Mouse (Mus musculus) induced T-regulatory cell, adult 2 months (primary cell): Measurements from ENCODE around the gene Xrn1.
A peak's percentile ranks its signal among the peaks of the same experiment; 100 is the strongest.
"Not testable (repeated sequence)": the region's sequence is repeated elsewhere in the genome, so short reads cannot be mapped to it uniquely, and the experiment has no call there.

Experiments
- DNase-seq: peaks from one replicate; pipeline ENCODE4 v3.0.0-alpha.2; 2012; ENCODE audit warnings: low read depth

Gene Xrn1

DNA sequence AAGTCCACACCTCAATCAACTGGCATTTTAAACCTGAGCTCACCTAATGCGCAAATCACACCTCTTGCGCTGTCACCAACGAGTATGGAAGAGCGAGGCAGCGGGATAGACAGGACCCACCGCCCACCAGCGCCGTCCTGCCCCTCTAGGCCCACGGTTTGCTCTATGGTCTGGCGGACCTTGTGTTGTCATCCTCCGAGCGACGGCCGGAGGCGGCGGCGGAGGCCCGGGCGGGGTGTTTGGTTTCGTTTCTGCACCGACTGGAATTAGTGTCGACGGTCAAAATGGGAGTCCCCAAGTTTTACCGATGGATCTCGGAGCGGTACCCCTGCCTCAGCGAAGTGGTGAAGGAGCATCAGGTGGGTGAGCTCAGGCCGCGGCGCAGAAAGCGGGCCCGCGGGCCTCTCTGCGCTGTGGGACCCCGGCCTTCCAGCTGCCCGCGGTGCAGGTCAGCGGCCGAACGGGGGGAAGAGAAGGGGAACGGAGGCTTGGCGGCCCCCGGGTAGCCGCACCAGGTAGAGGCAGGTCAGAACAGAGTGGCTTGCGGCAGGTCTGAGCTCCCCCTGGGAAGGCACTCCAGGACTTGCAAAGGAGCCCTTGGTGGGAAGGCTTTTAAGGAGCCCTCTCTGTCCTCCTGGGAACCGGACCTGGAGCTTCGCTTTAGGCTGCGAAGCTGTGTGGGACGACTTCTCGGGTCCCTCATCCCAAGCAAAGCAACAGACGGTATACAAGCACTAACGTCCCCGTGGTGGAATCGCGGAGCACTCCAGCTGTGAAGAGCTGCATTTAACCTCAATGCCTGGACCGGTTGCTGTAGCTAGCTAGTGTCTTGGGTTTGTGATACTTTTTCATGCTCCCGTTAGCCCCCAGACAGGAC, at the start of gene Xrn1:
Gene Xrn1 (plus strand): TSS at position 176 of the 877 bp plus-strand sequence.
- peak; percentile 95 for DNase-seq

DNA sequence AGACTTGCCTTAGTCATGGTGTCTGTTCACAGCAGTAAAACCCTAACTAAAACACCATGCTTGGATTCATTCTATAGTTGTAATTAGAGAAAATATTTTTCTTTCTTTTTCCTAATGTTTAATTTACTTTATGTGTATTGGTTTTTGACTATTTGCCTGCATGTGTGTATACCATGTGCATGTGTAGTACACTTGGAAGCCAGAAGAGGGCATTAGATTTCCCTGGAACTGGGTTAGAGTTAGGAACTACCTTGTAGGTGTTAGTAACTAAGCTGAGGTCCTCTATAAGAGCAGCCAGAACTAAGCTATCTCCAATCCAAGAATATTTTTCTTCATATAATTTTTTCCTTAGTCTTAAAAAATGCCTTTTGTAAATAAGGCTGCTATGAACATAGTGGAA, 21.7 kb upstream of the Xrn1 start:
- peak; percentile 23 for DNase-seq

DNA sequence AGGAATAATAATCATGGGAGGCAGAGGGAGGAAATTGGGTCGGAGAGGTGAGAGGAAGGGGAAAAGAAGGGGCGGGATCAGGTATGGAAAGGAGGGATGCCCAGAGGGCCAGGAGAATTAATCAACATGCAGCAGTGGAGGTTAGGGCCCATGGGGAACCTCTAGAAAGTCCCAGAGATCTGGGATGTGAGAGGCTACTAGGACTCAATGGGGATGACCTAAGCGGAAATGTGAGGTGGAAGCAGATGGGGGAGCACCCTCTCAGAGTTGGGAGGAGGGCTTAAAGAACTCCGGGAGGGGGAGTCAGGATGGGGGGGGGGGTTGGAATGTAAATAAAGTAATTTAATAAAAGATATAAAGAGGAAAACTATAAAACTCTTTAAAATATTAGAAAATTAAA, 902 bp upstream of the Xrn1 start:
- no peak for DNase-seq

DNA sequence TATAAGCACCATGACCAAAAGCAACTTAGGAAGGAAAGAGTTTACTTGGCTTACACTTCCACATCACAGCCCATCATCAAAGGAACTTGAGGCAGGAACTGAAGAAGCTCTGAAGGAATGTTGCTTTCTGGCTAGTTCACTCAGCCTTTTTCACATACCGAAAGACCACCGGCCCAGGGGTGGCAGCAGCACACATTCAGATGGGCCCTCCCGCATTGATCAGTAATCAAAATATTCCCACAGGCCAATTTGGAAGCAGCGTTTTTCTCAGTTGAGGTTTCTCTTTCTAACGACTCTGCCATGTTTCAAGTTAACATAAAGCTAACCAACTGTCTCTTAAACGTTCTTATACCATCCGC, 355 bp upstream of the Xrn1 start:
- no peak for DNase-seq

DNA sequence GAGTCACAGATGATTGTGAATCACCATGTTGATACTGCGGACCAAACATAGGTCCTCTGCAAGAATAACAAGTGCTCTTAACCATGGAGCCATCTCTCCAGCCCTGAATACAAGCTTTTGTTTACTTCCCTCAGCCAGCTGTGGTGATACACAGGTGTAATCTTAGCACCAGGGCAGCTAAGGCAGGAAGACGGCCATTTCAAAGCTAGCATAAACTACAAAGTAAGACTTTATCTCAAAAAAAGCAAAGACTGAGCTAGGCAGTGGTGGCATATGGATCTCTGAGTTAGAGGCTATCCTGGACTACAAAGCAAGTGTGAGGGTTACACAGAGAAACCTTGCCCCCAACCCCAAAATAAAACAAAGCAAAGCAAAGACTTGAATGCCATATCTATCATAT, 3.1 kb downstream of the Xrn1 start:
- peak; percentile 22 for DNase-seq

DNA sequence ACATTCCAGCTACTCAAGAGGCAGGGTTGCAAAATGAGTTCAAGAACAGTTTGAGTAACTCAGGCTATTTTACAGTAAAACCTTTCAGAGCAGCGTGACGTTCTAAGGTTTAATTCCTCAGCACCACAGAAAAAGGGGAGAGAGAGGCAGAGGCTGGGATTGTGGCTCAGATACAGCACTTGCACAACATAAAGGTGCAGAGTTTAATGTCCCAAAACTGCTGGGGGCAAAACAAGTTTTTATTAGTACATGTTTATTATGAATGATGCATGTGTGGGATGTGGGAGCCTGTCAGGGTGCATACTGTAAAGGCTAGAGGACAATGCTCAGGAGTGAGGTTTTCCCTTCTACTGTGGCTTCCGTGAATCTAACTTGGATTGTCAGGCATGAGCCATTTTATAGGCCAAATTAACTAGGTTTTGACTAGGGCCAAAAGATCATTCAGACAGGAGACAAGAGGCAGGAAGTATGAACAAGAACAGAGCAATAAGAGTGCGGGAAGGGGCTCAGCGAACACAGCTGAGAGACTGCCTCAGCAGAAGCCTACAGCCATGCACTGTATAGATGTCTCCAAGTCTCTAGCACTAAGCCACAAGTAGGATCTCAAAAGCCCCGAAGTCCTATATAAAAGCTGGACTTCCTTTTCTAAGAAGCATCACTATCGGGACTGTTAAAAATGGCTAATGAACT, 3.6 kb downstream of the Xrn1 start:
- DNase-seq, result peak; percentile 22

DNA sequence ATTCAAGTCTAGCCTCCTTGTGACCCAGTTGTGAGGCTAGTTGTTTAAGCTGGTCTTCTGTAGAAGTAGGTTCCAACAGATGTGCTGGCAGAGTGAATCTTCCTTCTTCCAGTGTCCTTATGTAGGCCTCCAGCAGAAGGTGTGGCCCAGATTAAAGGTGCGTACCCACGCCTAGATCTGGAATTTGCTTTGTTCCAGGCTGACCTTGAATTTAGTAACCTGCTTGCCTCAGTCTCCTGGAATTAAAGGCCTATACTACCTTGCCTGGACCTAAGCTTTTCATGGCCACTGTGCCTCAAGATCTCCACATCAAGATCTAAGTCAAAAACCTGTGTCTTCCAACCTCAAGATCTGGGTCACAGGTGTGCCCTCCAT, 4.2 kb downstream of the Xrn1 start:
- not testable (repeated sequence) for DNase-seq

DNA sequence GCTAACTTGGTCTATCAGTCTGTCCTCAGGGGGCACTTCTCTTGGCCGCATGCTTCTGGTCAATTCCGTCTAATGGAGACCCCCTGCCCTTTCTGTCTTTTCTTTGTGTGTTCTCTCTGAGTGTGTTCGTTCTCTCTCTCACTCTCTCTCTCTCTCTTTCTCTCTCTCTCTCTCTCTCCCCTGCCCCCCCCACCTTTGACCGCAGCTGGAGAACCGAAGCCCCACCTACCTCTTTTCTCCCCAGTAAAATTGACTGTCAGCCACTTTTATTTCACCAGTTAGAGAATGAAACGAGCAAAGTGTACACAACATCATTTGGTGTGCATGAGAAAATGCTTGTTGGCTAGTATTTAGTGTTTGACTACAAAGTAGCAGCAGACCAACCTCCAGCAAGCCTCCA, 4.7 kb downstream of the Xrn1 start:
- DNase-seq, result peak; percentile 60

DNA sequence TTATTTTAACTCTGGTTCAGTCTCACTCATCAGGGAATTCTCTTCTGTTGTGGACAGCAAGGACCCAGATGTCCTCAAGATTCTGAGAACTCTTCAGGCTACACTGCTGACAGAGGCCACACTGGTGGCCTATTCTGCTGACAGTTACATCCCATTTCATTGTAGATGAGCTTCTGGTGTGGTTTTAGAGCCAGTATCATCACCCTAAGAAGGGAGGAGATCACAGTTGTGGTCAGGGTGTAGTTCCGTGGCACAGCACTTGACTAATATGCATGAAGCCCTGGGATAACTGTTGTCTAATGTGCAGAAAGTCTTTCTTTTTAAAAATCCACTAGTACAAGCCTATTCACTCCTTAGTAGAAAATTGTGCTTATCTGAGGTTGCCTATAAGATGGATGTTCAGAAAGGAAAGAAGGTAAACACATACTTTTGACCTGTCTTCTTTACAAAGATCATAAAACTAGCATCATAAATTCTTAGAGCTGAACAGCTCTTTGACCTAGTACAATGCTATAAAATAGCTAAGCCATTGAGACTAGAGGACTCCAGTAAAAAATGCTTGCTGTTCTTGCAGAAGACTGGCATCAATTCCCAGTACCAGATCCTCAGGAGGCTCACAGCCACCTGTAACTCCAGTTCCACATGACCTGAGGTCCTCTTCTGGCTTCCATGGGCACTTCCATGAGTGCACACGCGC, 5.3 kb downstream of the Xrn1 start:
- peak; percentile 8 for DNase-seq

DNA sequence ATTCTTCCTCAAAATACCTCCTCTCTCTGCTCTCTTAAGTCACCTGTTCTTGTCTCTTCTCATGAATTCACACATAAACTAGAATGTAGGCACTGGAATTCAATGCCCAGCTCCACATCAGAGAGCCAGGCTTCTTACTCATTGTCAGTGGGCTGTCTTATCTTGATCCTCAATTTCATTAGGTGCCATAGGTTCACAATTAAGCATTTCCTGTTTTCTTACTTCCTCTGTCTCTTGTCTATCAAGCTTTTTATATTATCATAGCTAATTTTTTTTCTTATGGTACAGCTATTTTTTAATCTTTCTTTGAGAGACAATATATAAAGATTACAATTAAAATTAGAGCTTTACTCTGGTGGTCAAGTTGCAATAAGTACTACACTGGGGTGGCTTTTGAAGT, 6.5 kb downstream of the Xrn1 start:
- no peak for DNase-seq

DNA sequence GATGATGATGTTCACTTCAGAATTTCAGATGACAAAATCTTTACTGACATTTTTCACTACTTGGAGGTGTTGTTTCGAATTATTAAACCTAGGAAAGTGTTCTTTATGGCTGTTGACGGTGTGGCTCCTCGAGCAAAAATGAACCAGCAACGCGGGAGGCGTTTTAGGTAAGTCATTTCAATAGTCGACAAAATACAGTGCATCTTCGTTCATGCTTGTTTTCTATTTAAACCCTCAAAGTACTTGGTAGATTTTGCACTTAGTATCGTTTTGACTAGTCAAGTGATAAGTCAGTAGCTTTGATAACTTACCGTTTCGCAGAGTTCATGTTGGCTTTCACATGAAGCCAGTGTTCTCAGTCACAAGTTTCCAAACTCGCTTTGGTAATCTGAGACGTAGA, 9.5 kb downstream of the Xrn1 start:
- peak; percentile 67 for DNase-seq

DNA sequence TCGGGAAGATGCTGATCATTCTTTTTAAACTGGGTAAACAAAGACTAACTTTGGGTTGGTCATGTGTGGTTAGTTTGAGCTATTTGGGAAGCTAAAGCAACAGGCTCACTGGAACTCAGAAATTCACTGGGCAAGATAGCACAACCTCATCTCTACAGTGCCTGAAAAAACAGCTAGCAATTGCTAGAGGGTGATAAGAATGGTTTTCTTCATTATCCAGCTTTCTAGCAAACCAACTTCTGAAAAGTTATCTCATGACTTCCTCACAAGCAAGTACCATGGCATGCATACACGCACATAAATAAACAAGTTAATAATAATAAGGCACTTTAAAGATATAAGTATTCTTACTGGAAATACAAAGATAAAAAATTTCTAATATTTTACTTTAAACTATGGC, 23.7 kb downstream of the Xrn1 start:
- DNase-seq, result no peak

DNA sequence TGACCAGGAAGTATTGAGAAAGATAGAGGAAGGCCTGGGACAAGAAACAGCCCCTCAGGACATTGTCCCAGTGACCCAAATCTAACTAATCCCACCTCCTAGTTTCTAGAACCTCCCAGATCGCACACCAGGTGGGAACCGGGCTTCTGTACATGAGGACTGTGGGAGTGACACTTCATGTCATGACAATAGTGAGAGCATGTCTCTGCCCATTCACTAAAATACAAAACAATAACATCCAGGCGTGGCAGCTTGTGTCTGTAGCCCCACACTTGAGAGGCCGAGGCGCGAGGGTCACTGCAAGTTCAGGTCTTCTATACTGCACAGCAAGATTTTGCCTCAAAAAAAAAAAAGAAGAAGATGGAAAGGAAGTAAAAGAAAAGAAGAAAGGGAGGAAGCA, 25.3 kb downstream of the Xrn1 start:
- no peak for DNase-seq

DNA sequence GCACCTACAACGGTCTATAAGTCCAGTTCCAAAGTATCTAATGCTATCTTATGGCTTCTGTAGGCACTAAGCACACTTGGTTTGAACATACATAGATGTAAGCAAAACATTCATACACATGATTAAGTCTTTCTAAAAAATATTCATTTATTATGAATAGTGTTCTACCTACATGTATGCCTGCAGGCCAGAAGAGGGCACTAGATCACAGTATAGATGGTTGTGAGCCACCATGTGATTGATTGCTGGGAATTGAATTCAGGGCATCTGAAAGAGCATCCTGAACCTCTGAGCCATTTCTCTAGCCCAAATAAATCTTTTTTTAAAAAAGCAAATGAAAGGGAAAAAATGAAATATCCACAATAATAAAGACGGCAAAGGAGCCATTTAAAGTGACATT, 37.7 kb downstream of the Xrn1 start:
- DNase-seq, result peak; percentile 22

DNA sequence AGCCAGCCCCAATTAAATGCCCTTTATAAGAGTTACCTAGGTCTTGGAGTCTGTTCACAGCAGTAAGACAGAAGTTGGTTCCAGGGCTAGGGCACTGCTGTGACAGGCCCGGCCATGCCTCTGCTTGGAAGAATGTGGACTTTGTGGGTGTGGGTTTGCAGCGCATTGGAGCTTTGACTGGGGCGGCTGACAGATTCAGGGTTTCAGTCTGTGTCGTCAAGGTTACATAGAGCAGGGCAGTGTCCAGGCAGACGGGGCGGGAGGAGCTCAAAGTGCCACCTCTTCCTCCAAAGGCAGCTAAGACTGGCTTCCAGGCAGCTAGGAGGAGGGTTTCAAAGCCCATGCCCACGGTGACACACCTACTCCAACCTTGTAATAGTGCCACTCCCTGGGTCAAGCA, 49.9 kb downstream of the Xrn1 start:
- no peak for DNase-seq

DNA sequence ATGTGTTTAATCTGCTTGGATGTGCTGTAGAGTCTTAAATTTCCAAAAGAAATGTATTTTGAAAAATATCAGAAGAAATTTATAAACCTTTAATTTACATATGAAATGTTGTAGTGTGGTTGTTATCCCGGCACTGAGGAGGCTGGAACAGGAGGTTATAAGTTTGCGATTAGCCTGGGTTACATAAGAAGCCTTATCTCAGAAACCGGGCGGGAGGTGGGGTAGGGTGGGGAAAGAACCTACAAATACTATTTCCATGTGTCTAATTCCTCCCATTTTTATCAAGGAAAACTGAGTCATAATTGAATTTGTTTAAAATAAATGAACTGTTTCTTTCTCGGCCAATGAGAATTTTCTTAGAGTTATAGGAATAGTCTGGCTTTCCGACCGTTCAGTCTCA, 56.1 kb downstream of the Xrn1 start:
- no peak for DNase-seq

DNA sequence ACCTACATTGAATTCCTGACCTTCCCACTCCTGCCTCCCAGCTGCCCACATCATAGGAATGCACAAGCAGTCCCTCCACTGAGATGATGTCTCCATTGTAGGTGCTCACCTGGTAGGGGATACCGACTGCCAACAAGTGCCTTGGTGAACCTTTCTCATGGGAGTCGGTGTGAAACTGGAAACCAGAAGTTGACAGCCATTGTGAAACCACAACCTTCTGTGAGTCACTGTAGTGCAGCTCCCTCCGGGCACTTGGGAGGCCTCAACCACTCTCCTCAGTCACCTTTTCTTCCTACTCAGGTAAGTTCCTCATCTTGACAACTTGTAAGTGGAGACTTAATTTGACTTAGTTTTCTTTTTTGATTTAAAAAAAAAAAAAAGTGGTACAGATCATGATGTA, 69.4 kb downstream of the Xrn1 start:
- DNase-seq, result peak; percentile 14

DNA sequence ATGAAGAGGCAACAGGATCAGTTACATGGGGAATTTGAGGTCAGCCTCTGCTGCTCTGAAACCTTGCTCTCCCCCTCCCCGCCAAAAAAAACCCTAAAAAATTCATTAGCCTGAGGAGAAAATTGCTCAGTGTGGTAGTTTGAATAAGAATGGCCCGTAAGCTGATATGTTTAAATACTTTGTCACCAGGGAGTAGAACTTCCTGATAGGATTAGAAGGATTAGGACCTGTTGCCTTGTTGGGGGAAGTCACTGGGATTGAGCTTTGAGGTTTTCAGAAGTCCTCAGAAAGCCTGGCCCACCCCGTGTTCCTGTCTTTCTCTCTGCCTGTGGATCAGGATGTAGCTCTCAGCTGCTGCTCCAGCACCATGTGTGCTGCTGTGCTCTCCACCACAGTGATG, 73.4 kb downstream of the Xrn1 start:
- no peak for DNase-seq

DNA sequence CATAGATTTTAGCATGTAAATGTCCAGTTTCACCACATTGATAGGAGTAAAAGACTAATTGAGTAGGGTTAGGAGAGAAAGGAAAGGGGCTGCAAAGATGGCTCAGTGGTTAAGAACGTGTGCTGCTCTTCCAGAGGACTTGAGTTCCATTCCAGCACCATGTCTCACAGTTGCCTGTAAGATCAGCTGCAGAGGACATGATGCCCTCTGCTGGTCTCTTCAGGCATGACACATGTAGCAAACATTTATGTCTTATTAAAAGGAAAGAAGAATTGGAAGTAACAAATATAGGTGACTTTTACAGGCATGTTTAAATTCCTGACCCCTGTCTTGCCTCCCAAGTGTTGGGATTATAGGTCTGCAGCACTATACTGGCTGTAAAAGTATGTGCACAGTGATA, 74.3 kb downstream of the Xrn1 start:
- peak; percentile 71 for DNase-seq

DNA sequence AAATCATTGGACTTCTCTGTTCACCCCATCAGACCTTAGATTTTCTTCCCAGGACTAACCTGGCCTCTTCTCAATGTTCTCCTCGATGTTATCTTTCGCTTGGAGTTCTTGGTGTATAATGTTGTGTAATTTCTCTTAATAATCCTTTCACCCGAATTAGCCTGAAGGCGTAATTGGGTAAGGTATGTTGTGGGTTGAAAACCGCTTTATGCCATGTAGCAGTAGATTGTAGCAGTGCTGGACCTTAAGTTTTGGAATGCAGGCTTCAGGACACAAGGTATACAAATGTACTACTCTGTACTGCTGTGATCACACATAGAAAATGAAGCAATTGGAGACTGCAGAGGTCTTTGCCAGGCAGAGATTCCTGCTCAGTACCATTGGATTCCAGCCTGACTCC, 75.3 kb downstream of the Xrn1 start:
- no peak for DNase-seq

DNA sequence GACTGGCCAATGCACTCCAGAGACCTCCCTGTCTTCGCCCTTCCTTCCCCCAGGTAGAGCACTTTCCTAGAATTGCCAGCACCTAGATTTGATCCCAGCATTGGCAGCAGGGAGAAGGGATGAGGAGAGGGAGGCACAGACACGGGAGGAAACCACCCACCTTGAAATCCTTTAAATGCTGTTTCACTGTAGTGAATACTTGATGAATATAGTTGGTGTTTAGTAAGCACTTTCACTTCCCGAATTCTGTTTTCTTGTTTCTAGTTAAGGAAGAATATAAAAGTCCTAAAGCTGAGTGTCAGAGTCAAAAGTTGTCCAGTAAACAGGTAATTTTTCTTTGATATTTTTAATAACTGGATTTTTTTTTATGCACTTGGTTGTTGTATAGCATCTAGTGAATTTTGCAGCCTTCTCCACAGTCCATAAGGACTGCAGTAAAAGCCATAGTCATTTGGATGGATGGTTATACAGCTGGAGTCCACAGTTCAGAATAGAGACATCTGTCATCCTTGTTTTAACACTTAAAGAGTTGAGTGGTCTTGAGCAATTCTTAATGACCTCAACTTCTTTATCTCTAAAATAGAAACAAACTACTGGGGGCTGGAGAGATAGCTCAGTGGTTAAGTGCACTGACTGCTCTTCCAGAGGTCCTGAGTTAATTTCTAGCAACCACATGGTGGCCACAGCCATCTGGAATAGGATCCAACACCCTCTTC, 81.0 kb downstream of the Xrn1 start:
- no peak for DNase-seq

DNA sequence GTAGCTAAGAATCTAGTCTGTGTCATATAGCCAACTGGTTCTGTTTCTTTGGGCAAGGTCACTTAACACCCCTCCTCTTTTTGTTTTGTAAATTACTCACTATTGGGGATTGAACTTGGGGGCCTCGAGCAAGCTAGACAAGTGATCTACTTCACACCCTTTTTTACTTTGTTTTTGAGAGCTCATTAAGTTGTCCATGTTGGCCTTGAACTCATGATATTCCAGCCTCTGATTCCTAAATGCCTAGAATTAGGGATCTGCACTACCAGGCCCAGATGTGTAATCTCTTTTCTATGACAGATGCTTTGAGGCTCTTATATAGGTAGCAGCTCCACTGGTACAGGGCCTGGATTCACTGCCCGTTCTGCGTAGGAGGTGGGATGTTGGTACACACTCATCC, 89.7 kb downstream of the Xrn1 start:
- no peak for DNase-seq

DNA sequence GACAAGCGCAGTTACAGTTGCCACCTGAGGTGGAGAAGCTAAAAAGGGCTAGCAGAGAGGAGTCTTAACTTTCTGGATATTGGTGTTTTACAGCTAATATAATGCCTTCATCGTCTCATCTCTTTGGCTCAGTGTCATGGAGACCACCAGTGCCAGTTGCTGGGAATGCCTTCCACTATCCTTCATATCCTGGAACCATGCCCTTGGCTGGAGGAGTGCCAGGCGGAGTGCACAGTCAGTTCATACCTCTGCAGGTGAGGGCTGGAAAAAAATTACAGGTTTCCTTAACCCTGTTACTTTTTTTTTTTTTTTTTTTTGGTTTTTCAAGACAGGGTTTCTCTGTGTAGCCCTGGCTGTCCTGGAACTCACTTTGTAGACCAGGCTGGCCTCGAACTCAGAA, 96.9 kb downstream of the Xrn1 start:
- no peak for DNase-seq
